Mouse (Mus musculus) spleen, adult 12 weeks (tissue): ENCODE measurements at regions not wholly inside any gene's neighbourhood (a gene's known extent, or its start where the extent isn't known, plus 50 kb on each side); places are given as distances from the start of the nearest gene placed in this dataset.

ENCODE experiments used
- DNase-seq: peaks from one replicate; pipeline ENCODE4 v3.0.0; 2022; ENCODE audit warnings: low spot score

- DNase-seq = no peak
These were observed 106.7 kb downstream of the Cpeb2 start for GRCm38 (mm10) chr5:43339671-43340070.

- no peak for DNase-seq
These were observed 108.5 kb downstream of the Cpeb2 start for GRCm38 (mm10) chr5:43341475-43341874.

GRCm38 (mm10) chr5:43344441-43344840 lies 111.5 kb downstream of the Cpeb2 start:
- no peak for DNase-seq

GRCm38 (mm10) chr5:43350987-43351386 lies 118.0 kb downstream of the Cpeb2 start:
- DNase-seq = no peak

GRCm38 (mm10) chr5:43353021-43353990 lies 120.3 kb downstream of the Cpeb2 start:
- DNase-seq = no peak

GRCm38 (mm10) chr5:43354351-43354942 lies 121.5 kb downstream of the Cpeb2 start:
- DNase-seq = no peak

- DNase-seq = peak; percentile 37
These were observed 122.1 kb downstream of the Cpeb2 start for GRCm38 (mm10) chr5:43355026-43355580.

- DNase-seq = no peak
These were observed 122.9 kb downstream of the Cpeb2 start for GRCm38 (mm10) chr5:43355832-43356231.

GRCm38 (mm10) chr5:43357100-43357680 lies 124.2 kb downstream of the Cpeb2 start:
- DNase-seq = no peak

- no peak for DNase-seq
These were observed 124.9 kb downstream of the Cpeb2 start for GRCm38 (mm10) chr5:43357901-43358300.

GRCm38 (mm10) chr5:43358928-43359765 lies 126.2 kb downstream of the Cpeb2 start:
- DNase-seq = no peak

GRCm38 (mm10) chr5:43360298-43360697 lies 127.3 kb downstream of the Cpeb2 start:
- no peak for DNase-seq

- DNase-seq = no peak
These were observed 128.1 kb downstream of the Cpeb2 start for GRCm38 (mm10) chr5:43361026-43361425.

- DNase-seq = no peak
These were observed 139.4 kb downstream of the Cpeb2 start for GRCm38 (mm10) chr5:43372385-43372784.

GRCm38 (mm10) chr5:43384689-43385375 lies 130.5 kb upstream of the C1qtnf7 start:
- no peak for DNase-seq

- DNase-seq = no peak
These were observed 124.3 kb upstream of the C1qtnf7 start for GRCm38 (mm10) chr5:43390997-43391396.

GRCm38 (mm10) chr5:43391412-43392029 lies 123.8 kb upstream of the C1qtnf7 start:
- DNase-seq = no peak

- no peak for DNase-seq
These were observed 122.3 kb upstream of the C1qtnf7 start for GRCm38 (mm10) chr5:43392908-43393545.

GRCm38 (mm10) chr5:43417259-43417658 lies 98.1 kb upstream of the C1qtnf7 start:
- no peak for DNase-seq
